Mouse (Mus musculus): ENCODE data around the gene Ypel1. TPM values are rescaled to one million over a fixed set of nuclear protein-coding genes. Genes with fewer than 3 reads are reported as not detected.
A peak's percentile ranks its signal among the peaks of the same experiment; 100 is the strongest.

The Ypel1 gene
- 104 and 114 TPM in 2 replicates for polyA plus RNA-seq (2015; fragmentation: Nextera tagmentation; extraction: Ambion mirVana)

- H3K4me1 ChIP-seq (ENCODE audit: control insufficient read depth, insufficient read depth, low read depth, low read length), result peaks cover 9% of the 10 kb centered on the region; the same call in 1 of the 2 replicates
- no peaks in the 10 kb centered on the region for H3K9me3 ChIP-seq (ENCODE audit: control insufficient read depth, low read length)
- peak; percentile 97 for ATAC-seq
- H3K4me3 ChIP-seq (ENCODE audit: low read length), result peak within 1 kb of the TSS; percentile 95
- H3K27ac ChIP-seq (ENCODE audit: low read depth, low read length), result peak within 1 kb of the TSS; percentile 91
- peak within 1 kb of the TSS; percentile 93 for H3K9ac ChIP-seq (ENCODE audit: low read depth, low read length)
- no peaks in the 10 kb centered on the region for H3K27me3 ChIP-seq (replicated peaks; ENCODE audit: control insufficient read depth, insufficient read depth, low read length)
- under 1% methylated on average over 73 of the region's 76 CpGs for WGBS
- H3K36me3 ChIP-seq (ENCODE audit: control insufficient read depth, insufficient read depth, low read length), result peaks cover 4% of the 10 kb centered on the region
- peak within 1 kb of the TSS; percentile 92 for H3K4me2 ChIP-seq (ENCODE audit: low read length)
Measured at GRCm38 (mm10) chr16:17069511-17070443, at the start of gene Ypel1. Ypel1 (plus strand) TSS chr16:17069696.

- no peaks in the 10 kb centered on the region for H3K27me3 ChIP-seq (replicated peaks; ENCODE audit: control insufficient read depth, insufficient read depth, low read length)
- peaks cover 14% of the 10 kb centered on the region for H3K36me3 ChIP-seq (ENCODE audit: control insufficient read depth, insufficient read depth, low read length)
- H3K27ac ChIP-seq (ENCODE audit: low read depth, low read length), result no peak overlapping the region
- no peaks in the 10 kb centered on the region for H3K4me1 ChIP-seq (ENCODE audit: control insufficient read depth, insufficient read depth, low read depth, low read length)
- no peak overlapping the region for H3K4me2 ChIP-seq (ENCODE audit: low read length)
- ATAC-seq, result no peak
- no peaks in the 10 kb centered on the region for H3K9me3 ChIP-seq (ENCODE audit: control insufficient read depth, low read length)
- 69% methylated on average over 3 of the region's 3 CpGs for WGBS
- no peak overlapping the region for H3K9ac ChIP-seq (ENCODE audit: low read depth, low read length)
- H3K4me3 ChIP-seq (ENCODE audit: low read length), result no peak overlapping the region
Measured at GRCm38 (mm10) chr16:17024469-17025148, 44.9 kb upstream of the Ypel1 start.

- 47% methylated on average over 4 of the region's 4 CpGs for WGBS
- Histone ChIP-seq H3K4me2 (ENCODE audit: low read length) (no peak overlapping the region), H3K27ac (ENCODE audit: low read depth, low read length) (no peak overlapping the region), H3K4me1 (ENCODE audit: control insufficient read depth, insufficient read depth, low read depth, low read length) (no peaks in the 10 kb centered on the region), H3K9me3 (ENCODE audit: control insufficient read depth, low read length) (no peaks in the 10 kb centered on the region), H3K36me3 (ENCODE audit: control insufficient read depth, insufficient read depth, low read length) (peaks cover 15% of the 10 kb centered on the region), H3K27me3 (replicated peaks; ENCODE audit: control insufficient read depth, insufficient read depth, low read length) (no peaks in the 10 kb centered on the region), H3K9ac (ENCODE audit: low read depth, low read length) (no peak overlapping the region), H3K4me3 (ENCODE audit: low read length) (no peak overlapping the region)
- no peak for ATAC-seq
Measured at GRCm38 (mm10) chr16:17029971-17030695, 39.4 kb upstream of the Ypel1 start.

- H3K36me3 ChIP-seq (ENCODE audit: control insufficient read depth, insufficient read depth, low read length), result peaks cover 18% of the 10 kb centered on the region
- no peak for ATAC-seq
Measured at GRCm38 (mm10) chr16:17033754-17034153, 35.7 kb upstream of the Ypel1 start.

GRCm38 (mm10) chr16:17040716-17041115 lies 28.8 kb upstream of the Ypel1 start:
- H3K9ac ChIP-seq (ENCODE audit: low read depth, low read length), result no peak overlapping the region
- H3K4me3 ChIP-seq (ENCODE audit: low read length), result no peak overlapping the region
- ATAC-seq, result no peak
- H3K27me3 ChIP-seq (replicated peaks; ENCODE audit: control insufficient read depth, insufficient read depth, low read length), result no peaks in the 10 kb centered on the region
- WGBS, result 97% methylated on average over 3 of the region's 3 CpGs
- peaks cover 30% of the 10 kb centered on the region for H3K36me3 ChIP-seq (ENCODE audit: control insufficient read depth, insufficient read depth, low read length)
- H3K9me3 ChIP-seq (ENCODE audit: control insufficient read depth, low read length), result no peaks in the 10 kb centered on the region
- no peaks in the 10 kb centered on the region for H3K4me1 ChIP-seq (ENCODE audit: control insufficient read depth, insufficient read depth, low read depth, low read length)
- no peak overlapping the region for H3K4me2 ChIP-seq (ENCODE audit: low read length)
- H3K27ac ChIP-seq (ENCODE audit: low read depth, low read length), result no peak overlapping the region

More at GRCm38 (mm10) chr16:17033754-17034153, 35.7 kb upstream of the Ypel1 start:
- H3K4me1 ChIP-seq (ENCODE audit: control insufficient read depth, insufficient read depth, low read depth, low read length), result no peaks in the 10 kb centered on the region
- 100% methylated on average over 2 of the region's 2 CpGs for WGBS
- H3K27me3 ChIP-seq (replicated peaks; ENCODE audit: control insufficient read depth, insufficient read depth, low read length), result no peaks in the 10 kb centered on the region
- H3K4me2 ChIP-seq (ENCODE audit: low read length), result no peak overlapping the region
- no peak overlapping the region for H3K4me3 ChIP-seq (ENCODE audit: low read length)
- H3K9me3 ChIP-seq (ENCODE audit: control insufficient read depth, low read length), result no peaks in the 10 kb centered on the region
- H3K9ac ChIP-seq (ENCODE audit: low read depth, low read length), result no peak overlapping the region
- no peak overlapping the region for H3K27ac ChIP-seq (ENCODE audit: low read depth, low read length)

- no peak overlapping the region for H3K9ac ChIP-seq (ENCODE audit: low read depth, low read length)
- ATAC-seq, result no peak
- 90% methylated on average over 1 of the region's 1 CpGs for WGBS
- H3K4me2 ChIP-seq (ENCODE audit: low read length), result no peak overlapping the region
- no peak overlapping the region for H3K4me3 ChIP-seq (ENCODE audit: low read length)
- no peaks in the 10 kb centered on the region for H3K4me1 ChIP-seq (ENCODE audit: control insufficient read depth, insufficient read depth, low read depth, low read length)
- no peaks in the 10 kb centered on the region for H3K9me3 ChIP-seq (ENCODE audit: control insufficient read depth, low read length)
- H3K36me3 ChIP-seq (ENCODE audit: control insufficient read depth, insufficient read depth, low read length), result peaks cover 25% of the 10 kb centered on the region
- no peaks in the 10 kb centered on the region for H3K27me3 ChIP-seq (replicated peaks; ENCODE audit: control insufficient read depth, insufficient read depth, low read length)
- H3K27ac ChIP-seq (ENCODE audit: low read depth, low read length), result no peak overlapping the region
Measured at GRCm38 (mm10) chr16:17041417-17041816, 28.1 kb upstream of the Ypel1 start.

GRCm38 (mm10) chr16:17044320-17044719 lies 25.2 kb upstream of the Ypel1 start:
- no peaks in the 10 kb centered on the region for H3K9me3 ChIP-seq (ENCODE audit: control insufficient read depth, low read length)
- no peak overlapping the region; the same call in 1 of the 2 replicates for H3K27ac ChIP-seq (ENCODE audit: low read depth, low read length)
- H3K4me3 ChIP-seq (ENCODE audit: low read length), result no peak overlapping the region
- no peaks in the 10 kb centered on the region for H3K27me3 ChIP-seq (replicated peaks; ENCODE audit: control insufficient read depth, insufficient read depth, low read length)
- H3K9ac ChIP-seq (ENCODE audit: low read depth, low read length), result no peak overlapping the region
- no peak for ATAC-seq
- no peak overlapping the region for H3K4me2 ChIP-seq (ENCODE audit: low read length)
- 68% methylated on average over 3 of the region's 3 CpGs for WGBS
- peaks cover 28% of the 10 kb centered on the region for H3K36me3 ChIP-seq (ENCODE audit: control insufficient read depth, insufficient read depth, low read length)
- H3K4me1 ChIP-seq (ENCODE audit: control insufficient read depth, insufficient read depth, low read depth, low read length), result no peaks in the 10 kb centered on the region

GRCm38 (mm10) chr16:17045287-17045686 lies 24.2 kb upstream of the Ypel1 start:
- Histone ChIP-seq H3K4me1 (ENCODE audit: control insufficient read depth, insufficient read depth, low read depth, low read length) (no peaks in the 10 kb centered on the region), H3K9me3 (ENCODE audit: control insufficient read depth, low read length) (no peaks in the 10 kb centered on the region), H3K27ac (ENCODE audit: low read depth, low read length) (no peak overlapping the region), H3K36me3 (ENCODE audit: control insufficient read depth, insufficient read depth, low read length) (peaks cover 20% of the 10 kb centered on the region), H3K9ac (ENCODE audit: low read depth, low read length) (no peak overlapping the region), H3K4me2 (ENCODE audit: low read length) (no peak overlapping the region), H3K4me3 (ENCODE audit: low read length) (no peak overlapping the region), H3K27me3 (replicated peaks; ENCODE audit: control insufficient read depth, insufficient read depth, low read length) (no peaks in the 10 kb centered on the region)
- WGBS, result 24% methylated on average over 3 of the region's 3 CpGs
- ATAC-seq, result no peak
